Mouse (Mus musculus): ENCODE data around the gene Olfr322.

DNA sequence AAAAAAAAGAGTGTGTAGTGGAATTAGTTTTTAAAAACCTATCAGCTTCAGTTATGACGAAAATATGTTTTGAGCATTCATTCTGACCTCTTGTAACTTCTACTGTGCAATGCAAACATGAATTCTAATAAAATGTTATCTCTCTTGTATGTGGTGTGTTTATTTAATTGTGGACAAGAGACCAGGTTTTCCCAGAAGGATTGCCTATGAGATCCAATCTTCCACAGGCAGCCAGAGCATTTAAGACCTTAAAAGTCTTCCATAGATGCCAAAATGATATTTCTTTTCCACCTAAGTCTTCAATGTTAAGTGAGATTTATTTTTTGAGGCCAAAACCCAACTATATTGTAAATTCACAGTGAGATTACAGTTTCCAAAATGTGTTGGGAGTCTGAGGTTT, 22.2 kb downstream of the Olfr322 start, which contains the start of gene Olfr320:
- TF ChIP-seq CTCF (IDR thresholded peaks at IDR 0.05; ENCODE audit: borderline replicate concordance, control insufficient read depth, extremely low read depth, insufficient read depth, low read length, poor library complexity) (no peak), POLR2A (IDR thresholded peaks at IDR 0.05; ENCODE audit: control insufficient read depth, extremely low read depth, insufficient read depth, low read length, poor library complexity) (no peak)

Data from thymus, adult 2 months (tissue).